Mouse (Mus musculus) kidney, adult 2 months (tissue): ENCODE measurements around the gene Pmepa1.

ENCODE experiments used
- CTCF ChIP-seq: fragments of 200-500 bp; conservative IDR thresholded peaks from 2 replicates; pipeline ENCODE4 v1.5.1; 2011; ENCODE audit warnings: low read depth, mild to moderate bottlenecking, control low read depth, low read length, moderate library complexity, mixed read lengths; ENCODE audit not compliant: insufficient read depth, insufficient read length
- POLR2A ChIP-seq: fragments of 200-500 bp; IDR thresholded peaks from one replicate; pipeline ENCODE4 v1.6.1; 2011; ENCODE audit warnings: low read depth, low read length, control low read depth

GRCm38 (mm10) chr2:173179046-173179445 lies 97.3 kb downstream of the Pmepa1 start:
- TF ChIP-seq CTCF (no peak), POLR2A (no peak)
